Mouse (Mus musculus) olfactory bulb, adult 2 months (tissue): ENCODE results near the gene Prop1. TPM values are rescaled to one million over a fixed set of nuclear protein-coding genes. Genes with fewer than 3 reads are reported as not detected.

Experiments
- H3K27ac ChIP-seq: fragments of 200-500 bp; 2 replicates; pipeline ENCODE4 v1.5.1; 2012; ENCODE audit warnings: low read depth, low read length; ENCODE audit not compliant: insufficient read depth
- H3K4me1 ChIP-seq: fragments of 200-500 bp; 2 replicates; pipeline ENCODE4 v1.6.1; 2012; ENCODE audit warnings: low read length; ENCODE audit not compliant: control insufficient read depth, insufficient read depth
- H3K4me3 ChIP-seq: fragments of 200-500 bp; 2 replicates; pipeline ENCODE4 v1.5.1; 2012; ENCODE audit warnings: mild to moderate bottlenecking, low read depth, low read length, moderate library complexity; ENCODE audit not compliant: insufficient read depth
- CTCF ChIP-seq: fragments of 200-500 bp; IDR thresholded peaks from 2 replicates; pipeline ENCODE4 v1.5.1; 2012; ENCODE audit warnings: low read depth, mild to moderate bottlenecking, low read length, moderate library complexity; ENCODE audit not compliant: insufficient read depth
- POLR2A ChIP-seq: fragments of 200-500 bp; IDR thresholded peaks from 2 replicates; pipeline ENCODE4 v1.6.1; 2012; ENCODE audit warnings: mild to moderate bottlenecking, low read depth, low read length, moderate library complexity; ENCODE audit not compliant: insufficient read depth
- WGBS: fragments of 180-500 bp; shearing (Covaris S2); methylation state at CpG from one replicate; pipeline ENCODE4 v1.1.7; 2018; 5-methylcytosine and 5-hydroxymethylcytosine counted together
- polyA plus RNA-seq: library from polyadenylated mRNA; stranded (reverse); fragments of >200 nt; gene quantifications from 2 replicates; pipeline ENCODE4 v1.2.4, GENCODE M21; 2012; ENCODE audit warnings: low replicate concordance; ENCODE audit not compliant: missing spikeins, insufficient read depth, insufficient read length

Gene Prop1
- polyA plus RNA-seq, 1 experiment: not detected

DNA sequence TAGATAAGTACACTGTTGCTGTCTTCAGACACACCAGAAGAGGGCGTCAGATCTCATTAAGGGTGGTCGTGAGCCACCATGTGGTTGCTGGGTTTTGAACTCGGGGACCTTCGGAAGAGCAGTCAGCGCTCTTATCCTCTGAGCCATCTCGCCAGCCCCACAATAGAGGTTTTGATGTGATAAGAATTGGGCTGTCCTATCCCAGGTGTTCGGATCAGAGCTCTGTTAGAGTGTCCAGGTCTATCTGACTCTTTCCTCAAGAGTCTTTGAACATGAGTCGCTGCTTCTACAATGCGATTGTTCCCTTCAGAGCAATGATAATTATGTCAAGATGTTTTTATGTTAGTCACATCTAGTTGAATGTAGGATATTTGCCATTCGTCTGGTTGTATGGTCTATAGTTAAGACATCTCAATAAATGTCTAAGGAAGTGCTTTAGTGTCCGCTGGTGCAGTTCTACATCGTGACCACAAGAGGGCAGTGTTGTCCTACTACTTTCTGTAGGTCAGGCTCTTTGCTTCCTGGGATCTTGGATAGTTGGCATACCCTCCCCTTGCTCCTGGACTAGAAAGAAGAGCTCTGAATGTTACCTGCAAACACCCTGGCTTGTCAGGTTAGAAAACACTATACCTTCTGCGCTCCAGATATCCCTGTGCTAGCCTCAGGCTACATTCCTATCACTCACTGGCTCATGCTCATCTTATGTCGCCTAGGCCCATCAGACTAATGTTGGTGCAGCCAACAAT lies 13.8 kb downstream of the Prop1 start:
- no peak overlapping the region for H3K27ac ChIP-seq
- 34% methylated on average over 14 of the region's 14 CpGs for WGBS
- TF ChIP-seq POLR2A: no peak
- TF ChIP-seq CTCF: no peak
- no peak overlapping the region for H3K4me3 ChIP-seq
- no peaks in the 10 kb centered on the region for H3K4me1 ChIP-seq

GRCm38 (mm10) chr11:50938435-50938834 lies 15.1 kb downstream of the Prop1 start:
- H3K27ac ChIP-seq: no peak overlapping the region
- 79% methylated on average over 8 of the region's 8 CpGs for WGBS
- TF ChIP-seq CTCF (no peak), POLR2A (no peak)
- no peak overlapping the region for H3K4me3 ChIP-seq
- no peaks in the 10 kb centered on the region for H3K4me1 ChIP-seq

DNA sequence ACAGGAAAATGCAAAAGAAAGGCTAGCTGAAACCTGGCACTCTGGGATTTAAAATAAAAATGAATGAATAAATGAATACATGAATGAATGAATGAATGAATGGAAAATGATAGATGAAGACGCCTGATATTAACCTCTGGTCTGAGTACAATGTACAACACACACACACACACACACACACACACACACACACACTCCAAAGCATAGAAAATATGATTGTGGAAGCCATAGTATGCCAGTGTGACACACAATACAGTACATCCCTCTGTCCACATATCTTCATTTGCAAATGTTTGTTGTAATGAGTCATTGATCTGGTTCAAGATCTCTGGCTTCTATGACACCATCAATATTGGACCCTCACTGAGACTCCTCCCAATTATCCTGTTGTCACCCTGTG lies 21.5 kb downstream of the Prop1 start:
- no peak overlapping the region for H3K27ac ChIP-seq
- whole genome bisulfite sequencing: 67% methylated on average over 1 of the region's 1 CpGs

DNA sequence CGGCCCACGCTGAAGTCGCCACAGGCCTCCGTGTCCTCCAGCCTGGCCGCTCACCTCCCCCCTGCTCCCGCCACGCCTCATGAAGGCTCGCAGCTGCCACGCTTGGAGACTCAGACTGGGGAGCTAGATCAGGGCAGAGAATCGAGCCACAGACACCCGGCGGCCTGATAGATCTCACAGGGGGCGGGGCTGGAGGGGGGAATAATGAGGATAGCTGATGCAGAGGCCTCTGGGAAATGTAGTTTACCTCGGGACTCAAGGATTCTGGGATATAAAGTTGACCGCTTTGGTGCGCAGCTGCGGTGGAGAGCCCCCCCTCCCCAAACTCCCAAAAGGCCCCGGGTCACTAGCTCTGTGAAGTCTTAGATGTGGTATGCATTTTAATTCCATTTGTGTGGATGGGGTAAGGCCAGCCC lies 22.1 kb downstream of the Prop1 start, which contains the start of gene Zfp354b:
Zfp354b (minus strand) TSS at position 183 of the 416 bp plus-strand sequence.
- H3K4me1 ChIP-seq: peaks cover 7% of the 10 kb centered on the region; the same call in 1 of the 2 replicates
- WGBS: under 1% methylated on average over 18 of the region's 18 CpGs
- peak within 1 kb of the TSS; percentile 77 for H3K4me3 ChIP-seq
- TF ChIP-seq CTCF (no peak), POLR2A (peak; percentile 67)
- H3K27ac ChIP-seq: peak within 1 kb of the TSS; percentile 81

More for the DNA sequence above, 21.5 kb downstream of the Prop1 start:
- H3K4me1 ChIP-seq: peaks cover 7% of the 10 kb centered on the region; the same call in 1 of the 2 replicates
- no peak overlapping the region for H3K4me3 ChIP-seq
- TF ChIP-seq POLR2A: no peak
- no peak for TF ChIP-seq CTCF

GRCm38 (mm10) chr11:50931021-50931420 lies 22.5 kb downstream of the Prop1 start:
- Histone ChIP-seq H3K27ac (peak overlapping the region; percentile 81), H3K4me3 (peak overlapping the region; percentile 77), H3K4me1 (peaks cover 7% of the 10 kb centered on the region; the same call in 1 of the 2 replicates)
- TF ChIP-seq CTCF (no peak), POLR2A (no peak)
- WGBS: under 1% methylated on average over 16 of the region's 16 CpGs

- WGBS: 27% methylated on average over 14 of the region's 14 CpGs
- peak overlapping the region; percentile 77 for H3K4me3 ChIP-seq
- peaks cover 7% of the 10 kb centered on the region; the same call in 1 of the 2 replicates for H3K4me1 ChIP-seq
- TF ChIP-seq CTCF: no peak
- H3K27ac ChIP-seq: no peak overlapping the region; the same call in 1 of the 2 replicates
Measured at GRCm38 (mm10) chr11:50930469-50931014, 23.0 kb downstream of the Prop1 start.

DNA sequence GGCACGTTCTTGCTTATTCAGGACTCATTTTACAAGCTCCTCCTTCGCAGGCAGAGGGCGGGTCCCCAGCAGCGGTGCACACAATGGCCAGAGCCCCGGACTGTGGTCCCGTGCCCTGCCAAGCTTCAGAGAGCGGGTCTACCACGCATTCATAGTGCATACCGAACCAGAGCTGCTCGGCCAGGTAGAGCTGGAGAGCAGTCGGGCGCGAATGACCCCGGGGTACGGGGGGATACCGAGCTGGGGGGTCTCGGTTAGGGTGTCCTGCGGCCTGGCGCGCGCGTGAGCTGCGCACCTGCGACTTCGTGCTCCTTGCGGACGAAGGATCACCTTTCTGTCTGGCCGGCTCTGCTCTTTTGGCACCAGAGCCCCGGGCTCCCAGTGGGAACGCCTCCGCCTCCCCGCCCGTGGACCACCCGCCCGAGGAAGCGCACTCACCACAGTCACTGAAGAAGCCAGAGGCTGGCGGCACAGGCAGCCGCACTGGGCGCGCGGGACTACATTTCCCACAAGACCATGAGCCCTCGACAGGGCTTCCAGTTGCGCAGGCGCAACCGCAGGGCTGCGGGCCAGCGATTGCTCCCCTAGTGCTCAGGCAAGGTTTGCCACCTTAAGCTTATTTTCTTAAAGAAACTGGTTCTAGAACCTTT lies 37.8 kb downstream of the Prop1 start, which contains the start of gene Zfp2:
Zfp2 (minus strand) TSS at position 495 of the 650 bp plus-strand sequence.
- under 1% methylated on average over 47 of the region's 47 CpGs for WGBS
- H3K27ac ChIP-seq: no peak within 1 kb of the TSS
- TF ChIP-seq POLR2A: peak; percentile 52; the same call in 1 of the 2 replicates
- TF ChIP-seq CTCF: peak; percentile 45; the same call in 1 of the 2 replicates
- H3K4me1 ChIP-seq: peaks cover 9% of the 10 kb centered on the region
- H3K4me3 ChIP-seq: peak within 1 kb of the TSS; percentile 78

GRCm38 (mm10) chr11:50914461-50914860 lies 39.1 kb downstream of the Prop1 start:
- Histone ChIP-seq H3K4me1 (peaks cover 9% of the 10 kb centered on the region), H3K4me3 (no peak overlapping the region), H3K27ac (no peak overlapping the region)
- TF ChIP-seq CTCF: no peak
- TF ChIP-seq POLR2A: no peak
- 72% methylated on average over 3 of the region's 3 CpGs for WGBS

DNA sequence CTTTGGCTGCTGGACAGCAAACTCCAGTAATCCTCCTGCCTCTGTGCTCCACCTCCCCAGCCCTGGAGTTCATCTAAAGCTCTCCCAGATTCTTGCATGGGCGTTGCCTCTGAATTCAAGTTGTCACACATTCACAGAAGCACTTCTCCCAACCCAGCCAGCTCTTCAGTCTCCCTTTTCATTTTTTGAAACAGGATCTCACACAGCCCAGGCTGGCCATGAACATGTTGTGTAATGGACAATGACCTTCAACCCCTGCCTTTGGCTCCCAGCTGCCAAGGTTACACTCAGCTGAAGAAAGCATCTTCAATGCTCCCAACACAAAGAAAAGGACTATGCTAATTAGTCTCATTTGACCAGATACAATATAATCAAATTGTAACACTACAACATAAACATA lies 40.3 kb downstream of the Prop1 start:
- Histone ChIP-seq H3K4me3 (no peak overlapping the region), H3K27ac (no peak overlapping the region), H3K4me1 (peaks cover 12% of the 10 kb centered on the region)
- WGBS: 88% methylated on average over 1 of the region's 1 CpGs
- TF ChIP-seq POLR2A: no peak
- no peak for TF ChIP-seq CTCF
